Mouse (Mus musculus) CH12.LX (cell line): ENCODE results near the gene Tpcn1.

Source experiments
- CHD2 ChIP-seq: IDR thresholded peaks from 2 replicates; pipeline ENCODE4 v1.6.1; 2011; ENCODE audit warnings: low read length, improper control_type of control experiment
- CTCF ChIP-seq, 2 experiments: IDR thresholded peaks in 1 of 2; conservative IDR thresholded peaks in 1 of 2; 2 replicates each; pipeline ENCODE4 v1.5.1; 2011 to 2012; ENCODE audit warnings: low read depth in 2 of 2, low read length in 2 of 2, improper control_type of control experiment in 1 of 2, inconsistent platforms in 1 of 2, mild to moderate bottlenecking in 1 of 2, moderate library complexity in 1 of 2
- ELF1 ChIP-seq: IDR thresholded peaks from 2 replicates; pipeline ENCODE4 v1.6.1; 2014; ENCODE audit warnings: low read depth, mild to moderate bottlenecking, inconsistent platforms, low read length, improper control_type of control experiment
- EP300 ChIP-seq: IDR thresholded peaks from 2 replicates; pipeline ENCODE4 v1.6.1; 2011; ENCODE audit warnings: low read length, improper control_type of control experiment
- MEF2A ChIP-seq: IDR thresholded peaks from 2 replicates; pipeline ENCODE4 v1.6.1; 2014; ENCODE audit warnings: low read depth, mild to moderate bottlenecking, inconsistent platforms, low read length, improper control_type of control experiment, borderline replicate concordance
- MYC ChIP-seq: IDR thresholded peaks from 2 replicates; pipeline ENCODE4 v1.6.1; 2011; ENCODE audit warnings: low read depth, mild to moderate bottlenecking, improper control_type of control experiment, low read length
- PAX5 ChIP-seq: IDR thresholded peaks from 2 replicates; pipeline ENCODE4 v1.6.1; 2012; ENCODE audit warnings: low read length, inconsistent platforms, mixed read lengths
- POLR2A ChIP-seq: IDR thresholded peaks from 2 replicates; pipeline ENCODE4 v1.6.1; 2011; ENCODE audit warnings: low read depth, mild to moderate bottlenecking, improper control_type of control experiment, low read length
- RAD21 ChIP-seq: IDR thresholded peaks from 2 replicates; pipeline ENCODE4 v1.6.1; 2011; ENCODE audit warnings: low read depth, mild to moderate bottlenecking, low read length, improper control_type of control experiment, moderate library complexity
- UBTF ChIP-seq: IDR thresholded peaks from 2 replicates; pipeline ENCODE4 v1.6.1; 2012; ENCODE audit warnings: low read depth, mild to moderate bottlenecking, inconsistent platforms, low read length, improper control_type of control experiment, moderate library complexity
- USF1 ChIP-seq: IDR thresholded peaks from 2 replicates; pipeline ENCODE4 v1.6.1; 2014; ENCODE audit warnings: low read depth, mild to moderate bottlenecking, inconsistent platforms, low read length, improper control_type of control experiment
- USF2 ChIP-seq: conservative IDR thresholded peaks from 2 replicates; pipeline ENCODE4 v1.6.1; 2011; ENCODE audit warnings: low read depth, low read length, improper control_type of control experiment
- ZKSCAN1 ChIP-seq: IDR thresholded peaks from 2 replicates; pipeline ENCODE4 v1.6.1; 2012; ENCODE audit warnings: low read depth, inconsistent platforms, low read length, improper control_type of control experiment, borderline replicate concordance
- ZNF384 ChIP-seq: IDR thresholded peaks from 2 replicates; pipeline ENCODE4 v1.6.1; 2012; ENCODE audit warnings: low read depth, low read length, improper control_type of control experiment, inconsistent platforms

- TF ChIP-seq RAD21 (no peak), ZNF384 (no peak), POLR2A (no peak), MYC (no peak), CHD2 (no peak), USF2 (no peak), ZKSCAN1 (no peak), PAX5 (no peak), CTCF (conservative IDR thresholded peaks at IDR 0.05 in 1 of 2, IDR thresholded peaks at IDR 0.05 in 1 of 2; ENCODE audit: low read depth in 2 of 2, low read length in 2 of 2) (no peak), EP300 (no peak), USF1 (no peak), UBTF (no peak), ELF1 (no peak), MEF2A (no peak)
These were observed 95.0 kb downstream of the Tpcn1 start for GRCm38 (mm10) chr5:120493440-120493839.
